Mouse (Mus musculus) testis, adult 2 months (tissue): ENCODE data around the gene Gm44596.

Experiments used
- CTCF ChIP-seq: fragments of 200-500 bp; IDR thresholded peaks from 2 replicates; pipeline ENCODE4 v1.5.1; 2012; ENCODE audit warnings: low read depth, mild to moderate bottlenecking, inconsistent platforms, low read length, moderate library complexity; ENCODE audit not compliant: control insufficient read depth, insufficient read depth, insufficient replicate concordance
- POLR2A ChIP-seq: fragments of 200-500 bp; IDR thresholded peaks from 2 replicates; pipeline ENCODE4 v1.6.1; 2012; ENCODE audit warnings: low read depth, mild to moderate bottlenecking, inconsistent platforms, low read length, moderate library complexity; ENCODE audit not compliant: control insufficient read depth

DNA sequence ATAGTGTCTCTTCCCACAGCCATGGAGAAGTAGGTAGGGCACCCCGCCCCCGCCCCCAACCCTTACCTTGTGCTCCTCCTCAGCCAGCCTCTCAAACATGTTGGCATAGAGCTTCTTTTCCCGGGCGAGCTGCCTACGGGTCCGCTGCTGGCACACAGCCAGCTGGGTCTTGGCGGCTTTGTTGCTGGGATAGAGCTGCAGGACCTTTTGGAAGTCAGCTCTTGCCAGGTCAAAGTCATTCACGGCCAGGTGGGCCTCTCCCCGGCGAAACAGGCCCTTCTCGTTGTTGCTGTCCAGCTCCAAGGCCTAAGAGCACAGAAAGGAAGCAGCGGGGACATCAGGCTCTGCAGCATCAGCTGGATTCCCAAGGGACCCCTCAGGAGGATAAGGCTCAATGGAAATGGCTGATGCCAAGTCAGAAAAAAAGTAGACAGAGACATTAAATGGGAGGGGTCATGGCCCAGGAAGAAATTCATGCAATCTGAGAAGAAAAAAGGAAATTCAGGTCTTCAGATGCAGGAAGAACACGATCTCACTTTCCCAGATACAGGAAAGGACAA lies 57.1 kb downstream of the Gm44596 start:
- no peak for TF ChIP-seq CTCF
- TF ChIP-seq POLR2A: no peak
